Mouse (Mus musculus) stomach, embryonic 15.5 days (tissue): ENCODE measurements around the gene Pbsn. TPM values are rescaled to one million over a fixed set of nuclear protein-coding genes. Genes with fewer than 3 reads are reported as not detected.
"Not testable (repeated sequence)": the region's sequence is repeated elsewhere in the genome, so short reads cannot be mapped to it uniquely, and the experiment has no call there.

Experiments
- ATAC-seq: fragments of 200-750 bp; cut with Nextera tagmentation; 2 replicates; pipeline ENCODE4 v1.8.0; 2017; ENCODE audit warnings: low read depth, moderate number of reproducible peaks, moderate TSS enrichment; ENCODE audit not compliant: insufficient read depth, low FRiP score
- H3K27ac ChIP-seq: fragments of 300-500 bp; sonication (generic); 2 replicates; pipeline ENCODE4 v1.5.1; 2015; ENCODE audit warnings: mild to moderate bottlenecking, inconsistent platforms
- H3K27me3 ChIP-seq: fragments of 300-500 bp; sonication (generic); replicated peaks from 2 replicates; pipeline ENCODE4 v1.6.1; 2015; ENCODE audit warnings: inconsistent platforms
- H3K36me3 ChIP-seq: fragments of 300-500 bp; sonication (generic); 2 replicates; pipeline ENCODE4 v1.6.1; 2015; ENCODE audit warnings: inconsistent platforms
- H3K4me1 ChIP-seq: fragments of 300-500 bp; sonication (generic); 2 replicates; pipeline ENCODE4 v1.6.1; 2015; ENCODE audit warnings: inconsistent platforms
- H3K4me2 ChIP-seq: fragments of 300-500 bp; sonication (generic); 2 replicates; pipeline ENCODE4 v1.6.1; 2015; ENCODE audit warnings: mild to moderate bottlenecking, inconsistent platforms
- H3K4me3 ChIP-seq: fragments of 300-500 bp; sonication (generic); replicated peaks from 2 replicates; pipeline ENCODE4 v1.5.1; 2015; ENCODE audit warnings: inconsistent platforms
- H3K9ac ChIP-seq: fragments of 300-500 bp; sonication (generic); 2 replicates; pipeline ENCODE4 v1.6.1; 2015; ENCODE audit warnings: inconsistent platforms
- H3K9me3 ChIP-seq: fragments of 300-500 bp; sonication (generic); 2 replicates; pipeline ENCODE4 v1.6.1; 2016; ENCODE audit warnings: inconsistent platforms
- WGBS: fragments of 180-500 bp; shearing (Covaris S2); methylation state at CpG from one replicate; pipeline ENCODE4 v1.1.7; 2015; 5-methylcytosine and 5-hydroxymethylcytosine counted together
- polyA plus RNA-seq: library from polyadenylated mRNA; unstranded; fragments of >200 nt; fragmentation: Nextera tagmentation; extraction: Ambion mirVana; gene quantifications from 2 replicates; pipeline ENCODE4 v1.2.1, GENCODE M21; 2015

Gene Pbsn
- polyA plus RNA-seq: not detected in 2 replicates

DNA sequence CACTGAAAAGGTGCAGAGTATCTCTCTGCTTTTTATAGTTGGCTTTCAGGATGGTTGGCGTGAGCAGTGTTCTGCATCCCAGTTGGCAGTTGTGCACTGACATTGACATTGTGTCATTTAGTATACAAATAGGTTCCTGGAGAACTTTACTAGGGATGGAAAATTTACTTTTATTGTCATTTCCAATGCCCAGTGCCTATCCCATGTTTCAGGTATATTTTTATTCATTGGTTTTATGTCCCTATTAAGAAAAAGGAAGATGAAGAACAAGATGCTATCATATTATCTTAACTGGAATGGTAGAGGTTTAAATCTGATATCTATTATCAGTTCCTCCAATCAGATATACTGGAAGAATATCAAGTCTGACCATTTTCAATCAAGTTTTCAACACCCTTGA, at the start of gene Pbsn:
TSS of gene Pbsn (minus strand) at position 101 of the 400 bp plus-strand sequence.
- H3K9ac ChIP-seq: no peak within 1 kb of the TSS
- H3K36me3 ChIP-seq: no peaks in the 10 kb centered on the region
- H3K4me1 ChIP-seq: no peaks in the 10 kb centered on the region
- H3K27me3 ChIP-seq: no peaks in the 10 kb centered on the region
- no peak within 1 kb of the TSS for H3K4me2 ChIP-seq
- H3K4me3 ChIP-seq: no peak within 1 kb of the TSS
- H3K9me3 ChIP-seq: no peaks in the 10 kb centered on the region
- H3K27ac ChIP-seq: no peak within 1 kb of the TSS
- ATAC-seq: no peak
- 84% methylated on average over 1 of the region's 1 CpGs for WGBS

- not testable (repeated sequence) for H3K4me3 ChIP-seq
- WGBS: 46% methylated on average over 2 of the region's 4 CpGs
Observed at GRCm38 (mm10) chrX:77880033-77880432, 26.6 kb upstream of the Pbsn start.

GRCm38 (mm10) chrX:77864458-77864857, 11.0 kb upstream of the Pbsn start, which contains the start of gene Gm14744:
Gene Gm14744 (plus strand): TSS chrX:77864758.
- not testable (repeated sequence) for H3K9ac ChIP-seq, H3K27me3 ChIP-seq, H3K27ac ChIP-seq, H3K4me2 ChIP-seq, H3K9me3 ChIP-seq, H3K4me3 ChIP-seq, H3K4me1 ChIP-seq, ATAC-seq, H3K36me3 ChIP-seq
- WGBS: 85% methylated on average over 2 of the region's 2 CpGs

More at GRCm38 (mm10) chrX:77880033-77880432, 26.6 kb upstream of the Pbsn start:
- not testable (repeated sequence) for H3K9ac ChIP-seq, H3K27ac ChIP-seq, H3K9me3 ChIP-seq, H3K27me3 ChIP-seq, H3K36me3 ChIP-seq, H3K4me1 ChIP-seq, ATAC-seq, H3K4me2 ChIP-seq

- 56% methylated on average over 6 of the region's 6 CpGs for WGBS
- Histone ChIP-seq H3K9me3 (no peaks in the 10 kb centered on the region), H3K27me3 (no peaks in the 10 kb centered on the region), H3K27ac (no peak overlapping the region), H3K36me3 (no peaks in the 10 kb centered on the region), H3K4me3 (no peak overlapping the region), H3K4me2 (no peak overlapping the region), H3K9ac (no peak overlapping the region), H3K4me1 (no peaks in the 10 kb centered on the region)
- no peak for ATAC-seq
Observed at GRCm38 (mm10) chrX:77812031-77812430, 41.4 kb downstream of the Pbsn start.

DNA sequence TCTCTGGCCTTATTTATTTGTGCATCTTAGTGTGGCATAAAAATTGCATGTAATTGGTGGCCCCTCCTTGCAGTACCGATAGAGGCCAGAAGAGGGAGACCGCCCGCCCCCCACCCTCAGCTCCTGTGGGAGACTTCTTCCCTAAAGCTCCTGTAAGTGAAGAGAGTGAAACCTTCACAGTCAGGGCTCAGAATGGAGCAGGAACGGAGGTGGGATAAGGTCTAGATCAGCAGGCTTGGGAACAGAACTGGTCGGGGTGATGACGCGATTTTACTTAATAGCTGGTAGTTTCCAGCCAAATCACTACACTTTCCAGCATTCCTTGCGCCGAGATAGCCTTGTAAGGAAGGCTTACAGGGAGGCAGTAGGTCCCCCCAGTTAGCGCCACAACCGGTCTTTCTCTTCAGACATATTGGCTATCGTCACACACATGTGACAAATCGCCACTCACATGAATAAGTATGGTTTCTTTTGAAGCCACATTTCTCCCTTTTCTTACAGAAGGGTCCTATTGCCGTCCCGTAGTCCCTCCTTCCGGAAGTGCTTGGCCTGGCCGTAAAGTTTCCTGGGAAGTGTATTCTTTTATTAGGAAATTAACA, 42.7 kb downstream of the Pbsn start:
- Histone ChIP-seq H3K4me2 (peak overlapping the region; percentile 46), H3K9me3 (no peaks in the 10 kb centered on the region), H3K4me3 (peak overlapping the region; percentile 44), H3K27me3 (no peaks in the 10 kb centered on the region), H3K9ac (0 out of 2 replicates have a peak overlapping the region, but pooled peaks have one; percentile 6), H3K27ac (peak overlapping the region; percentile 76), H3K36me3 (no peaks in the 10 kb centered on the region), H3K4me1 (no peaks in the 10 kb centered on the region)
- ATAC-seq: peak; percentile 71; the same call in 1 of the 2 replicates
- WGBS: 25% methylated on average over 17 of the region's 17 CpGs

DNA sequence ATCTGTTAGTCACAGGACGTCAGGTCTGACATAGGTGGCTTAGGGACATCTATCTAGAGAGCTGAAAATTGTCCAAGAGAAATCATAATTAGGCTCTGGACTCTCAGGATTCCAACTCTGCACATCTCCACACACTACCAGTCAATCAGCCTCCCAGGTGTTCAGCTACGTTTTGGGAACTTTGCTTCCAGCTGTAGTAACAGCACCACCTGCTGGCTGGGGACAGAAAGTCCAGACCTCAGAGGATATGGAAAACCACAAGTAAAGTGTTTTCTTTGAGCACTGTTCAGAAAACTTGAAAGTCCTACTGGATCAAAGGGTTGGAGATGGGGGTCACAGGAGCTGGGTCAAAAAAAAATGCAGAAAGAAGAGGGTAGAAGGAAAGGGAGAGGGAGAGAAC, 44.8 kb downstream of the Pbsn start:
- no peak overlapping the region for H3K4me3 ChIP-seq
- no peaks in the 10 kb centered on the region for H3K36me3 ChIP-seq
- 24% methylated on average over 2 of the region's 2 CpGs for WGBS
- no peak overlapping the region for H3K9ac ChIP-seq
- no peak overlapping the region for H3K27ac ChIP-seq
- H3K4me1 ChIP-seq: no peaks in the 10 kb centered on the region
- H3K9me3 ChIP-seq: no peaks in the 10 kb centered on the region
- H3K4me2 ChIP-seq: no peak overlapping the region
- no peaks in the 10 kb centered on the region for H3K27me3 ChIP-seq
- ATAC-seq: no peak

GRCm38 (mm10) chrX:77802293-77802692, 51.1 kb downstream of the Pbsn start:
- 78% methylated on average over 2 of the region's 2 CpGs for WGBS
- Histone ChIP-seq H3K27me3 (no peaks in the 10 kb centered on the region), H3K4me1 (no peaks in the 10 kb centered on the region), H3K4me2 (no peak overlapping the region), H3K4me3 (no peak overlapping the region), H3K27ac (no peak overlapping the region), H3K9ac (no peak overlapping the region), H3K9me3 (no peaks in the 10 kb centered on the region), H3K36me3 (no peaks in the 10 kb centered on the region)
- no peak for ATAC-seq

- Histone ChIP-seq H3K4me3 (no peak overlapping the region), H3K27ac (no peak overlapping the region), H3K4me1 (no peaks in the 10 kb centered on the region), H3K9me3 (no peaks in the 10 kb centered on the region), H3K4me2 (no peak overlapping the region), H3K9ac (no peak overlapping the region), H3K27me3 (no peaks in the 10 kb centered on the region), H3K36me3 (no peaks in the 10 kb centered on the region)
- 50% methylated on average over 1 of the region's 1 CpGs for WGBS
- no peak for ATAC-seq
Observed at GRCm38 (mm10) chrX:77801543-77801942, 51.9 kb downstream of the Pbsn start.

- H3K4me2 ChIP-seq: no peak overlapping the region
- no peaks in the 10 kb centered on the region for H3K27me3 ChIP-seq
- H3K36me3 ChIP-seq: no peaks in the 10 kb centered on the region
- no peak overlapping the region for H3K27ac ChIP-seq
- WGBS: 71% methylated on average over 3 of the region's 3 CpGs
- H3K4me1 ChIP-seq: no peaks in the 10 kb centered on the region
- H3K9ac ChIP-seq: no peak overlapping the region
- no peak for ATAC-seq
- H3K9me3 ChIP-seq: no peaks in the 10 kb centered on the region
- H3K4me3 ChIP-seq: no peak overlapping the region
Observed at GRCm38 (mm10) chrX:77799554-77799953, 53.9 kb downstream of the Pbsn start.

DNA sequence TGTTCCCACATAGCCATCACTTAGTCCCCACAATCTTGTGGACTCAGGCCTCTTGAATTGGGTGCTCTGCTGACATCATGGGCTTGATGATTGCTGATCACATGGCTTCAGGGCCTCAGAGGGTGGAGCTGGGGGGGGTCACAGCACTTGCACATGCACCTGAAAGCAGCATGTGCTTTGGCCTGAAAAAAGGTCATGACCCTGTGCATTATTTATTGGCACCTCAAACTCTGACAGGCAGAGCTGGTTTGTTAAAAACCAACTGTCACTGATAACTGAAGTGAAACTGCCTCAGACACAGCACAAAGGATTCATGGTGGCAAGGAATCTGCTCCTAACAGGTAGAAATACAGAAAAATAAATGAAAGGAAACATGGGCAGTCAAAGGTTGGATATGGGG, 55.6 kb downstream of the Pbsn start:
- no peaks in the 10 kb centered on the region for H3K27me3 ChIP-seq
- ATAC-seq: no peak
- H3K4me2 ChIP-seq: no peak overlapping the region
- no peaks in the 10 kb centered on the region for H3K9me3 ChIP-seq
- no peaks in the 10 kb centered on the region for H3K36me3 ChIP-seq
- no peaks in the 10 kb centered on the region for H3K4me1 ChIP-seq
- H3K27ac ChIP-seq: no peak overlapping the region
- no peak overlapping the region for H3K4me3 ChIP-seq
- H3K9ac ChIP-seq: no peak overlapping the region

- Histone ChIP-seq H3K9ac (no peak overlapping the region), H3K36me3 (no peaks in the 10 kb centered on the region), H3K27ac (no peak overlapping the region), H3K4me1 (no peaks in the 10 kb centered on the region), H3K4me2 (no peak overlapping the region), H3K27me3 (no peaks in the 10 kb centered on the region), H3K4me3 (no peak overlapping the region), H3K9me3 (no peaks in the 10 kb centered on the region)
- no peak for ATAC-seq
- 68% methylated on average over 1 of the region's 1 CpGs for WGBS
Observed at GRCm38 (mm10) chrX:77796916-77797315, 56.5 kb downstream of the Pbsn start.

GRCm38 (mm10) chrX:77796238-77796835, 57.1 kb downstream of the Pbsn start, which contains the start of gene Prkx:
Gene Prkx (minus strand): TSS chrX:77796278.
- H3K9me3 ChIP-seq: no peaks in the 10 kb centered on the region
- no peaks in the 10 kb centered on the region for H3K4me1 ChIP-seq
- H3K27me3 ChIP-seq: no peaks in the 10 kb centered on the region
- ATAC-seq: peak; percentile 74
- H3K27ac ChIP-seq: peak within 1 kb of the TSS; percentile 78
- no peaks in the 10 kb centered on the region for H3K36me3 ChIP-seq
- H3K9ac ChIP-seq: peak within 1 kb of the TSS; percentile 0; the same call in 1 of the 2 replicates
- peak within 1 kb of the TSS; percentile 61 for H3K4me3 ChIP-seq
- 22% methylated on average over 19 of the region's 19 CpGs for WGBS
- H3K4me2 ChIP-seq: peak within 1 kb of the TSS; percentile 58
